ENCODE assay signal across 12 mouse cellular contexts in genomic region chr2:48734521-48734920, GRCm38 (mm10).
DNase-seq lines count a peak whose midpoint lies in the region; ATAC-seq and TF ChIP-seq lines count a peak whose summit lies in the region.
"Had no signal": no experiment of that assay in that cellular context is flagged by ENCODE, and none has a peak within 500 bp of the region (broad histone marks: within the 10 kb centered on the region; RNA-seq: fewer than 3 reads in every experiment).

No protein-coding gene starts in this region.

- H3K4me1 ChIP-seq in kidney, embryonic 16.5 days (ENCODE audit: insufficient read depth, low read length): no peaks in the 10 kb centered on the region
- H3K4me1 ChIP-seq: hindbrain, embryonic 15.5 days; megakaryocyte, embryonic 14.5 days had no signal

- TF ChIP-seq CTCF in gastrocnemius, adult 2 months (IDR thresholded peaks at IDR 0.05): no peak
- no peak for TF ChIP-seq CTCF in layer of hippocampus, adult 2 months (conservative IDR thresholded peaks at IDR 0.05)

- no peak overlapping the region for H3K9ac ChIP-seq in kidney, embryonic 16.5 days (replicated peaks; ENCODE audit: low read length)
- H3K9ac ChIP-seq: hindbrain, embryonic 15.5 days had no signal

- no peak overlapping the region for H3K4me3 ChIP-seq in kidney, embryonic 16.5 days (ENCODE audit: low read length)
- no peak overlapping the region for H3K4me3 ChIP-seq in gastrocnemius, adult 2 months
- no peak overlapping the region for H3K4me3 ChIP-seq in layer of hippocampus, adult 2 months
- H3K4me3 ChIP-seq: erythroblast, embryonic 14.5 days; hindbrain, embryonic 15.5 days; megakaryocyte, embryonic 14.5 days had no signal

- H3K36me3 ChIP-seq in kidney, embryonic 16.5 days (ENCODE audit: insufficient read depth, low read length): no peaks in the 10 kb centered on the region
- H3K36me3 ChIP-seq: hindbrain, embryonic 15.5 days had no signal

- no peak overlapping the region for H3K27ac ChIP-seq in kidney, embryonic 16.5 days (ENCODE audit: low read length)
- peak overlapping the region; percentile 53 for H3K27ac ChIP-seq in gastrocnemius, adult 2 months
- no peak overlapping the region for H3K27ac ChIP-seq in layer of hippocampus, adult 2 months
- H3K27ac ChIP-seq: hindbrain, embryonic 15.5 days had no signal

- H3K27me3 ChIP-seq in kidney, embryonic 16.5 days (ENCODE audit: insufficient read depth, low read length): no peaks in the 10 kb centered on the region
- H3K27me3 ChIP-seq: hindbrain, embryonic 15.5 days; megakaryocyte, embryonic 14.5 days had no signal

- intact Hi-C loops in gastrocnemius, adult 2 months (cut with DNase I): no loop called here
- intact Hi-C loops in left cerebral cortex, postnatal 25 days (cut with DNase I): no loop called here

- 75% methylated on average over 6 of the region's 6 CpGs for WGBS in kidney, embryonic 16.5 days

- peak; percentile 13 to 18 for DNase-seq in kidney, adult 8-10 months
- peak; percentile 66 for DNase-seq in gastrocnemius, adult 2 months
- peak; percentile 45 to 49 for DNase-seq in heart, adult 9 months (ENCODE audit: low spot score in 2 of 2)
- DNase-seq in lung, postnatal 14 days: peak; percentile 37
- no peak for DNase-seq in left cerebral cortex, postnatal 25 days (ENCODE audit: low spot score in 2 of 2)
- DNase-seq in layer of hippocampus, adult 2 months (ENCODE audit: low spot score in 2 of 2): no peak
- DNase-seq: layer of hippocampus, adult 9-11 months; retina, postnatal 1 day had no signal

- H3K9me3 ChIP-seq in kidney, embryonic 16.5 days (ENCODE audit: low read length): no peaks in the 10 kb centered on the region
- H3K9me3 ChIP-seq: hindbrain, embryonic 15.5 days; megakaryocyte, embryonic 14.5 days had no signal

- ATAC-seq in kidney, embryonic 16.5 days (ENCODE audit: low FRiP score, low TSS enrichment): no peak

- H3K4me2 ChIP-seq in kidney, embryonic 16.5 days (replicated peaks; ENCODE audit: low read depth, low read length): no peak overlapping the region
- H3K4me2 ChIP-seq: hindbrain, embryonic 15.5 days had no signal

Comparison
In these comparisons a context has a peak if more than half of its experiments do, and no peak if none do; other contexts are left out.
1. DNase-seq: peak in kidney, adult 8-10 months (2 of 2), gastrocnemius, adult 2 months (single experiment), heart, adult 9 months (2 of 2) and lung, postnatal 14 days (single experiment); none in left cerebral cortex, postnatal 25 days (0 of 2) and layer of hippocampus, adult 2 months (0 of 2).